Mouse (Mus musculus): ENCODE measurements around the gene Ncaph2. TPM values are rescaled to one million over a fixed set of nuclear protein-coding genes. Genes with fewer than 3 reads are reported as not detected.

The Ncaph2 gene
- polyA plus RNA-seq, 1 experiment from 2014 or later = 188 TPM

DNA sequence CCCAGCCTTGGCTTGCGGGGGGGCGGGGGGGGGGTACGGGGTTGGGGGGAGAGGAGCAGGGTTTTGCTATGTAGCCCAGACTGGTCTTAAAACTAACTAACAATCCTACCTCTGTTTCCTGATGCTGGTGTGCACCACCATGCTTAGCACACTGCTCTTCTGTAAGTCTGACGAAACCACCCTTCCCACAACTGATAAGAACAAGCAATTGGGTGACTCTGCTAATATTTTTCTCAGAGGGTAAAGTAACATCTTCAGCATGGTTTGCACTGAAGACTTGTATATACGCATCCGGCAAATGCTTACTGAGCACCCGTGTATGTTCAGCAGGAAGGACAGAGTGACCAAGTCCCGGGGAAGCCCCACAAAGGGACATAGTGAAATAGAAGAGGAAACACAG lies 34.3 kb upstream of the Ncaph2 start:
- H3K27me3 ChIP-seq = peaks cover 26% of the 10 kb centered on the region
- H3K4me2 ChIP-seq = no peak overlapping the region
- H3K36me3 ChIP-seq = no peaks in the 10 kb centered on the region
- no peak overlapping the region for H3K9ac ChIP-seq
- H3K27ac ChIP-seq = no peak overlapping the region
- ATAC-seq (ENCODE audit: insufficient number of reproducible peaks, insufficient read depth, low FRiP score, low TSS enrichment, low read depth) = no peak
- no peak overlapping the region for H3K4me3 ChIP-seq
- peaks cover 7% of the 10 kb centered on the region for H3K4me1 ChIP-seq
- 82% methylated on average over 8 of the region's 8 CpGs for WGBS
- no peaks in the 10 kb centered on the region for H3K9me3 ChIP-seq

GRCm38 (mm10) chr15:89322670-89323522 lies 32.6 kb upstream of the Ncaph2 start, which contains the start of gene Adm2:
TSS of gene Adm2 (plus strand) at chr15:89322720.
- H3K4me3 ChIP-seq = peak within 1 kb of the TSS; percentile 23

GRCm38 (mm10) chr15:89323656-89324055 lies 31.9 kb upstream of the Ncaph2 start:
- Histone ChIP-seq H3K9ac (no peak overlapping the region), H3K4me3 (no peak overlapping the region), H3K36me3 (no peaks in the 10 kb centered on the region), H3K4me2 (no peak overlapping the region), H3K27me3 (peaks cover 26% of the 10 kb centered on the region), H3K4me1 (peaks cover 7% of the 10 kb centered on the region), H3K27ac (no peak overlapping the region), H3K9me3 (no peaks in the 10 kb centered on the region)
- WGBS = 81% methylated on average over 4 of the region's 4 CpGs
- ATAC-seq (ENCODE audit: insufficient number of reproducible peaks, insufficient read depth, low FRiP score, low TSS enrichment, low read depth) = no peak

More at GRCm38 (mm10) chr15:89322670-89323522, 32.6 kb upstream of the Ncaph2 start, which contains the start of gene Adm2:
- Histone ChIP-seq H3K9ac (peak within 1 kb of the TSS; percentile 2; the same call in 1 of the 2 replicates), H3K27ac (no peak within 1 kb of the TSS), H3K4me2 (peak within 1 kb of the TSS; percentile 55), H3K27me3 (peaks cover 26% of the 10 kb centered on the region), H3K36me3 (no peaks in the 10 kb centered on the region), H3K9me3 (no peaks in the 10 kb centered on the region), H3K4me1 (peaks cover 7% of the 10 kb centered on the region)
- no peak for ATAC-seq (ENCODE audit: insufficient number of reproducible peaks, insufficient read depth, low FRiP score, low TSS enrichment, low read depth)
- 5% methylated on average over 26 of the region's 26 CpGs for WGBS

- no peaks in the 10 kb centered on the region for H3K9me3 ChIP-seq
- 62% methylated on average over 5 of the region's 5 CpGs for WGBS
- H3K27me3 ChIP-seq = peaks cover 23% of the 10 kb centered on the region
- no peak overlapping the region for H3K4me3 ChIP-seq
- H3K27ac ChIP-seq = no peak overlapping the region
- no peak overlapping the region for H3K9ac ChIP-seq
- no peak overlapping the region for H3K4me2 ChIP-seq
- no peak for ATAC-seq (ENCODE audit: insufficient number of reproducible peaks, insufficient read depth, low FRiP score, low TSS enrichment, low read depth)
- H3K36me3 ChIP-seq = no peaks in the 10 kb centered on the region
- peaks cover 7% of the 10 kb centered on the region for H3K4me1 ChIP-seq
Measured at GRCm38 (mm10) chr15:89326441-89326840, 29.1 kb upstream of the Ncaph2 start.

DNA sequence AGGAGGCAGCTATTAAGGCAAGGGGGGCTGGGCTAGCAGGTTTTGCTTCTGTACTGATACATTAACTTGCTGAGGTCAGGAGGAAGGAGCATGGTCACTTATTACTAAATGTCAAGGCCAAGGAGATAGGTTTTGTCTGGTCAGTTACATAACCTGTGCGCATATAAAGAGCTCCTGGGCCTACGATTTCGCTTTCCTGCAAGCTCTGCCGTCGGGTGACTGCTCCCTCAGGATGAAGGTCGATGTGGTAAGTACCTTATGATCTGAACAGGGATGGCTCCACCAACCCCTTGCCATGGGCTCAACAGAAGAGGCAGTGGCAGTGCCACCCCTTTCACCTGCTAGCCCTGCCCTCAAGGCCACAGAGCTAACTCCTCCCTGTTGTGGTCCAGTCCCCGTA lies 21.2 kb upstream of the Ncaph2 start, which contains the start of gene Miox:
Gene Miox (plus strand): TSS at position 128 of the 400 bp plus-strand sequence.
- no peaks in the 10 kb centered on the region for H3K36me3 ChIP-seq
- WGBS = 86% methylated on average over 7 of the region's 7 CpGs
- H3K9ac ChIP-seq = peak within 1 kb of the TSS; percentile 32; the same call in 1 of the 2 replicates

GRCm38 (mm10) chr15:89334774-89335537 lies 20.6 kb upstream of the Ncaph2 start:
- ATAC-seq (ENCODE audit: insufficient number of reproducible peaks, insufficient read depth, low FRiP score, low TSS enrichment, low read depth) = no peak
- H3K9me3 ChIP-seq = no peaks in the 10 kb centered on the region
- no peak overlapping the region for H3K27ac ChIP-seq
- no peaks in the 10 kb centered on the region for H3K4me1 ChIP-seq
- H3K4me2 ChIP-seq = no peak overlapping the region
- no peaks in the 10 kb centered on the region for H3K27me3 ChIP-seq
- H3K36me3 ChIP-seq = no peaks in the 10 kb centered on the region
- H3K9ac ChIP-seq = peak overlapping the region; percentile 32; the same call in 1 of the 2 replicates
- no peak overlapping the region for H3K4me3 ChIP-seq
- 79% methylated on average over 17 of the region's 17 CpGs for WGBS

More for the DNA sequence above, 21.2 kb upstream of the Ncaph2 start, which contains the start of gene Miox:
- Histone ChIP-seq H3K4me1 (no peaks in the 10 kb centered on the region), H3K4me3 (no peak within 1 kb of the TSS), H3K27ac (no peak within 1 kb of the TSS), H3K9me3 (no peaks in the 10 kb centered on the region), H3K27me3 (no peaks in the 10 kb centered on the region), H3K4me2 (no peak within 1 kb of the TSS)
- ATAC-seq (ENCODE audit: insufficient number of reproducible peaks, insufficient read depth, low FRiP score, low TSS enrichment, low read depth) = no peak

- H3K4me2 ChIP-seq = no peak overlapping the region
- H3K4me3 ChIP-seq = no peak overlapping the region
- H3K9ac ChIP-seq = no peak overlapping the region
- ATAC-seq (ENCODE audit: insufficient number of reproducible peaks, insufficient read depth, low FRiP score, low TSS enrichment, low read depth) = no peak
- H3K27ac ChIP-seq = no peak overlapping the region
- H3K27me3 ChIP-seq = no peaks in the 10 kb centered on the region
- WGBS = 87% methylated on average over 14 of the region's 14 CpGs
- H3K36me3 ChIP-seq = no peaks in the 10 kb centered on the region
- no peaks in the 10 kb centered on the region for H3K4me1 ChIP-seq
- H3K9me3 ChIP-seq = no peaks in the 10 kb centered on the region
Measured at GRCm38 (mm10) chr15:89336422-89336821, 19.1 kb upstream of the Ncaph2 start.

DNA sequence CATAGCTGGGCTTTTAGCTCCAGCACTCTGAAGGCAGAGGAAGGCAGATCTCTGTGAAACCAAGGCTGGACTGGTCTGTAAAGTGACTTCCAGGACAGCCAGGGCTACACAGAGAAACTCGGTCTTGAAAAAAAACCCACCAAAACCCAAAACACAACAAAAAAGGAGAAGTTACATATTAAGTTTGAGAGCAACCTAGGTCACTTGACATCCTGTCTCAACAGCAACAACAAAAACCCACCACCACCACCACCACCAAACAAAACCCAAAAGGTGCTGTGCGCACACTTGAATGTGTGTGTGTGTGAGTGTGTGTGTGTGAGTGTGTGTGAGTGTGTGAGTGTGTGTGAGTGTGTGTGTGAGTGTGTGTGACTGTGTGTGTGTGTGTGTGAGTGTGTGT lies 15.8 kb upstream of the Ncaph2 start:
- no peak overlapping the region for H3K9ac ChIP-seq

GRCm38 (mm10) chr15:89340136-89340535 lies 15.4 kb upstream of the Ncaph2 start:
- H3K9ac ChIP-seq = no peak overlapping the region
- H3K4me2 ChIP-seq = no peak overlapping the region
- no peaks in the 10 kb centered on the region for H3K9me3 ChIP-seq
- no peaks in the 10 kb centered on the region for H3K36me3 ChIP-seq
- WGBS = 87% methylated on average over 3 of the region's 3 CpGs
- H3K4me3 ChIP-seq = no peak overlapping the region
- no peaks in the 10 kb centered on the region for H3K4me1 ChIP-seq
- H3K27ac ChIP-seq = no peak overlapping the region
- no peaks in the 10 kb centered on the region for H3K27me3 ChIP-seq
- no peak for ATAC-seq (ENCODE audit: insufficient number of reproducible peaks, insufficient read depth, low FRiP score, low TSS enrichment, low read depth)

More for the DNA sequence above, 15.8 kb upstream of the Ncaph2 start:
- ATAC-seq (ENCODE audit: insufficient number of reproducible peaks, insufficient read depth, low FRiP score, low TSS enrichment, low read depth) = no peak
- no peak overlapping the region for H3K4me3 ChIP-seq
- whole genome bisulfite sequencing = 83% methylated on average over 2 of the region's 2 CpGs
- no peak overlapping the region for H3K4me2 ChIP-seq
- no peaks in the 10 kb centered on the region for H3K27me3 ChIP-seq
- no peaks in the 10 kb centered on the region for H3K36me3 ChIP-seq
- no peaks in the 10 kb centered on the region for H3K9me3 ChIP-seq
- H3K27ac ChIP-seq = no peak overlapping the region
- H3K4me1 ChIP-seq = no peaks in the 10 kb centered on the region

- 50% methylated on average over 1 of the region's 1 CpGs for WGBS
- no peaks in the 10 kb centered on the region for H3K27me3 ChIP-seq
- H3K9ac ChIP-seq = no peak overlapping the region
- H3K4me1 ChIP-seq = no peaks in the 10 kb centered on the region
- H3K4me2 ChIP-seq = no peak overlapping the region
- H3K4me3 ChIP-seq = no peak overlapping the region
- no peaks in the 10 kb centered on the region for H3K36me3 ChIP-seq
- no peak overlapping the region for H3K27ac ChIP-seq
- H3K9me3 ChIP-seq = no peaks in the 10 kb centered on the region
- no peak for ATAC-seq (ENCODE audit: insufficient number of reproducible peaks, insufficient read depth, low FRiP score, low TSS enrichment, low read depth)
Measured at GRCm38 (mm10) chr15:89341678-89342077, 13.8 kb upstream of the Ncaph2 start.

DNA sequence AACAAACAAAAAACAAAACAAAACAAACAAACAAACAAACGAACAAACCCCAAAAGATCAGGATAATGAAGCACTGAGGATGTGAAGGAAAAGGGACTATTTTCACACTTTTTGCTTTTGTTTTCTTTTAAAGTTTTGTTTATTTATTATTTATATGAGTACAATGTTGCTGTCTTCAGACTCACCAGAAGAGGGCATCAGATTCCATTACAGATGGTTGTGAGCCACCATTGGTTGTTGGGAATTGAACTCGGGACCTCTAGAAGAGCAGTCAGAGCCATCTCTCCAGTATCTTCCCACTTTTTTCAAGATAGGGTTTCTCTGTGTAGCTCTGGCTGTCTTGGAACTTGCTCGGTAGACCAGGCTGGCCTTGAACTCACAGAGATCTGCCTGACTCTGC lies 12.2 kb upstream of the Ncaph2 start:
- ATAC-seq (ENCODE audit: insufficient number of reproducible peaks, insufficient read depth, low FRiP score, low TSS enrichment, low read depth) = no peak
- WGBS = 83% methylated on average over 3 of the region's 3 CpGs

More for the DNA sequence above, 12.2 kb upstream of the Ncaph2 start:
- H3K27me3 ChIP-seq = no peaks in the 10 kb centered on the region
- no peaks in the 10 kb centered on the region for H3K36me3 ChIP-seq
- H3K27ac ChIP-seq = no peak overlapping the region
- no peak overlapping the region for H3K4me3 ChIP-seq
- no peak overlapping the region for H3K4me2 ChIP-seq
- no peaks in the 10 kb centered on the region for H3K9me3 ChIP-seq
- H3K4me1 ChIP-seq = no peaks in the 10 kb centered on the region
- H3K9ac ChIP-seq = no peak overlapping the region

Measured in embryonic facial prominence, embryonic 13.5 days (tissue).